Mouse (Mus musculus): ENCODE measurements around the gene Gucd1. TPM values are rescaled to one million over a fixed set of nuclear protein-coding genes. Genes with fewer than 3 reads are reported as not detected.
"Not testable (repeated sequence)": the region's sequence is repeated elsewhere in the genome, so short reads cannot be mapped to it uniquely, and the experiment has no call there.

The Gucd1 gene
- polyA plus RNA-seq, 1 experiment from 2014 or later = 32.8 TPM

- Histone ChIP-seq H3K4me1 (ENCODE audit: control insufficient read depth in 2 of 2, insufficient read depth in 2 of 2, low read length in 2 of 2) (peaks cover 9 to 16% of the 10 kb centered on the region in 2 experiments), H3K4me2 (ENCODE audit: low read length) (peak overlapping the region; percentile 27; the same call in 1 of the 2 replicates), H3K27ac (replicated peaks in 1 of 2; ENCODE audit: control insufficient read depth in 1 of 2, insufficient read depth in 1 of 2, low read depth in 2 of 2, low read length in 2 of 2) (peak overlapping the region; percentile 62 to 71)
- not testable (repeated sequence) for H3K9ac ChIP-seq (ENCODE audit: low read length); H3K36me3 ChIP-seq (ENCODE audit: control insufficient read depth, insufficient read depth, low read length); H3K4me3 ChIP-seq (ENCODE audit: control insufficient read depth in 1 of 2, insufficient read depth in 1 of 2, low read depth in 1 of 2, low read length in 2 of 2); H3K9me3 ChIP-seq (ENCODE audit: control insufficient read depth, low read length); H3K27me3 ChIP-seq (ENCODE audit: control insufficient read depth, insufficient read depth, low read length)
- WGBS = 30% methylated on average over 13 of the region's 19 CpGs
- peak; percentile 80 for ATAC-seq (ENCODE audit: insufficient number of reproducible peaks, insufficient read depth, low FRiP score, low read depth)
Measured at GRCm38 (mm10) chr10:75373655-75374351, 144.0 kb downstream of the Gucd1 start.

GRCm38 (mm10) chr10:75365231-75365633, 152.5 kb downstream of the Gucd1 start:
- Histone ChIP-seq H3K9me3 (ENCODE audit: control insufficient read depth, low read length) (no peaks in the 10 kb centered on the region), H3K9ac (ENCODE audit: low read length) (no peak overlapping the region), H3K4me1 (ENCODE audit: control insufficient read depth in 2 of 2, insufficient read depth in 2 of 2, low read length in 2 of 2) (peaks cover 13 to 23% of the 10 kb centered on the region in 2 experiments), H3K27me3 (ENCODE audit: control insufficient read depth, insufficient read depth, low read length) (no peaks in the 10 kb centered on the region), H3K36me3 (ENCODE audit: control insufficient read depth, insufficient read depth, low read length) (no peaks in the 10 kb centered on the region), H3K4me2 (ENCODE audit: low read length) (peak overlapping the region; percentile 49), H3K27ac (replicated peaks in 1 of 2; ENCODE audit: control insufficient read depth in 1 of 2, insufficient read depth in 1 of 2, low read depth in 2 of 2, low read length in 2 of 2) (peak overlapping the region; percentile 90; a peak in 3 of 4 replicates), H3K4me3 (ENCODE audit: control insufficient read depth in 1 of 2, insufficient read depth in 1 of 2, low read depth in 1 of 2, low read length in 2 of 2) (peak overlapping the region; percentile 24 to 30; a peak in 3 of 4 replicates)
- 52% methylated on average over 6 of the region's 6 CpGs for WGBS
- ATAC-seq (ENCODE audit: insufficient number of reproducible peaks, insufficient read depth, low FRiP score, low read depth) = no peak

GRCm38 (mm10) chr10:75364796-75365195, 153.0 kb downstream of the Gucd1 start:
- WGBS = 65% methylated on average over 9 of the region's 9 CpGs
- Histone ChIP-seq H3K9me3 (ENCODE audit: control insufficient read depth, low read length) (no peaks in the 10 kb centered on the region), H3K9ac (ENCODE audit: low read length) (no peak overlapping the region), H3K27ac (replicated peaks in 1 of 2; ENCODE audit: control insufficient read depth in 1 of 2, insufficient read depth in 1 of 2, low read depth in 2 of 2, low read length in 2 of 2) (peak overlapping the region; percentile 90), H3K27me3 (ENCODE audit: control insufficient read depth, insufficient read depth, low read length) (no peaks in the 10 kb centered on the region), H3K4me3 (ENCODE audit: control insufficient read depth in 1 of 2, insufficient read depth in 1 of 2, low read depth in 1 of 2, low read length in 2 of 2) (no peak overlapping the region), H3K4me2 (ENCODE audit: low read length) (peak overlapping the region; percentile 38), H3K36me3 (ENCODE audit: control insufficient read depth, insufficient read depth, low read length) (no peaks in the 10 kb centered on the region), H3K4me1 (ENCODE audit: control insufficient read depth in 2 of 2, insufficient read depth in 2 of 2, low read length in 2 of 2) (peaks cover 13 to 23% of the 10 kb centered on the region in 2 experiments)
- no peak for ATAC-seq (ENCODE audit: insufficient number of reproducible peaks, insufficient read depth, low FRiP score, low read depth)

DNA sequence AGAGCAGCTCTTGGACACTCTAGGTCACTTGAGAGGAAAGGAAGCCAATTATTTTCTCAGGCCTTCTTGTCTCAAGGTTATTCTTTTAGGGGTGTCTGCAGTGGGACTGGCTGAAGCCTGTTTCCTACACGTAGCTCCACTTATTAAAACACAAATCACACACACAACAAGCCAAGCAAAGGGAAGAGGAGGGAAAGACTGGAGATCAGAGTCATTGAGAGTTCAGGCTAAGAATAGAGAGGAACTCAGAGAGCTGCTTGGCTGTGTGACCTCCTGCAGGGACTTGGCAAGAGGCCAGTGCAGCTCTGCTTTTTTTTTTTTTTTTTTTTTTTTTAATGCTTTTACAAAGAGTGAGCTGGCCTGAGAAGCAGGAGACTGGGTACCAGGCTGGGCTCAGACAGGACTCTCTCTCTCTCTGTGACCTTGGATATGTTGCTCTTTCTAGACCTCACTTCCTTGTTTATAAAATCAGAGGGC, 153.5 kb downstream of the Gucd1 start:
- not testable (repeated sequence) for H3K9me3 ChIP-seq (ENCODE audit: control insufficient read depth, low read length); H3K36me3 ChIP-seq (ENCODE audit: control insufficient read depth, insufficient read depth, low read length); H3K4me3 ChIP-seq (ENCODE audit: control insufficient read depth in 1 of 2, insufficient read depth in 1 of 2, low read depth in 1 of 2, low read length in 2 of 2); H3K27me3 ChIP-seq (ENCODE audit: control insufficient read depth, insufficient read depth, low read length)
- Histone ChIP-seq H3K4me2 (ENCODE audit: low read length) (peak overlapping the region; percentile 38), H3K9ac (ENCODE audit: low read length) (0 out of 2 replicates have a peak overlapping the region, but pooled peaks have one; percentile 11), H3K4me1 (ENCODE audit: control insufficient read depth in 2 of 2, insufficient read depth in 2 of 2, low read length in 2 of 2) (peaks cover 13 to 23% of the 10 kb centered on the region in 2 experiments), H3K27ac (replicated peaks in 1 of 2; ENCODE audit: control insufficient read depth in 1 of 2, insufficient read depth in 1 of 2, low read depth in 2 of 2, low read length in 2 of 2) (peak overlapping the region; percentile 90)
- peak; percentile 86 for ATAC-seq (ENCODE audit: insufficient number of reproducible peaks, insufficient read depth, low FRiP score, low read depth)
- WGBS = 0% methylated on average over 1 of the region's 1 CpGs

DNA sequence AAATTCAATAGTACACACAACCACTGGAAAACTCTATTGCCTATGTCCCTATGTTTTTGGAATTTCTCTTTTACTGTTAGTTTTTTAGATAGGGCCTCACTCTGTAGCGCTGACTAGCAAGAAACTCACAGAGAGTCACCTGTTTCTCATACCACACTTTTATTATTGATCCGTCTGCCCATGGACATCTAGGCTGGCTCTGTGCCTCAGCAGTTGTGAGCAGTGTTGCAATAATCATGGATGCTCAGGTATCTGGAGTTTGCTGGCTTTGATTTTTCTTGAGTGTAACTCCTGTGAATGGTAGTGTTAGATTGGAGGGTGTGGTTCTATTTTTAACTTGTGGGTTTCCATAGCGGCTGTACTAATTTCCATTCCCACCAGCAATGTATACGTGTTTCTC, 162.4 kb downstream of the Gucd1 start:
- Histone ChIP-seq H3K9ac (ENCODE audit: low read length) (no peak overlapping the region), H3K36me3 (ENCODE audit: control insufficient read depth, insufficient read depth, low read length) (no peaks in the 10 kb centered on the region), H3K27ac (replicated peaks in 1 of 2; ENCODE audit: control insufficient read depth in 1 of 2, insufficient read depth in 1 of 2, low read depth in 2 of 2, low read length in 2 of 2) (no peak overlapping the region), H3K4me1 (ENCODE audit: control insufficient read depth in 2 of 2, insufficient read depth in 2 of 2, low read length in 2 of 2) (peaks cover 4 to 15% of the 10 kb centered on the region in 2 experiments), H3K27me3 (ENCODE audit: control insufficient read depth, insufficient read depth, low read length) (no peaks in the 10 kb centered on the region), H3K4me3 (ENCODE audit: control insufficient read depth in 1 of 2, insufficient read depth in 1 of 2, low read depth in 1 of 2, low read length in 2 of 2) (no peak overlapping the region), H3K9me3 (ENCODE audit: control insufficient read depth, low read length) (no peaks in the 10 kb centered on the region), H3K4me2 (ENCODE audit: low read length) (no peak overlapping the region)
- 30% methylated on average over 4 of the region's 4 CpGs for WGBS
- ATAC-seq (ENCODE audit: insufficient number of reproducible peaks, insufficient read depth, low FRiP score, low read depth) = no peak

GRCm38 (mm10) chr10:75353838-75354241, 163.9 kb downstream of the Gucd1 start:
- H3K27me3 ChIP-seq (ENCODE audit: control insufficient read depth, insufficient read depth, low read length); H3K9me3 ChIP-seq (ENCODE audit: control insufficient read depth, low read length); H3K9ac ChIP-seq (ENCODE audit: low read length); H3K36me3 ChIP-seq (ENCODE audit: control insufficient read depth, insufficient read depth, low read length); H3K4me2 ChIP-seq (ENCODE audit: low read length); H3K4me3 ChIP-seq (ENCODE audit: control insufficient read depth in 1 of 2, insufficient read depth in 1 of 2, low read depth in 1 of 2, low read length in 2 of 2); ATAC-seq (ENCODE audit: insufficient number of reproducible peaks, insufficient read depth, low FRiP score, low read depth): not testable (repeated sequence)
- Histone ChIP-seq H3K27ac (replicated peaks in 1 of 2; ENCODE audit: control insufficient read depth in 1 of 2, insufficient read depth in 1 of 2, low read depth in 2 of 2, low read length in 2 of 2) (peak overlapping the region in 1 of 2 experiments; percentile 44; a peak in 1 of 4 replicates), H3K4me1 (ENCODE audit: control insufficient read depth in 2 of 2, insufficient read depth in 2 of 2, low read length in 2 of 2) (peaks cover 4 to 15% of the 10 kb centered on the region in 2 experiments)
- 45% methylated on average over 8 of the region's 9 CpGs for WGBS

DNA sequence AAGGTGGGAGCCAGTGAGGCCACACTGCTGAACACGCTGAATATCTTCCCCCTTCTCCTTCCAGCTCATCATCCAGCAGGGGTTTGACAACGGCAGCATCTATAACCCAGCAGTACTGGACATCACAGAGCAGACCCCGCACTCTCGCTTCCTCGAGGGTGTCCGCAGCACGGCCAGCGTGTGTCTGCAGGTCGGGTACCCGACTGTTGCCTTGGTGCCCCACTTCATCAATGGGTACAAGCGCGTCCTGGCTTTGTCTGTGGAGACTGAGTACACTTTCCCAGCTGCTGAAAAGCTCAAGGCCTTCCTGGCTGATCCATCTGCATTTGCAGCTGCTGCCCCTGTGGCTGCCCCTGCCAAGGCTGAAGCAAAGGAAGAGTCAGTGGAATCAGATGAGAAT, 165.2 kb downstream of the Gucd1 start:
- no peak overlapping the region for H3K4me3 ChIP-seq (ENCODE audit: control insufficient read depth in 1 of 2, insufficient read depth in 1 of 2, low read depth in 1 of 2, low read length in 2 of 2)
- ATAC-seq (ENCODE audit: insufficient number of reproducible peaks, insufficient read depth, low FRiP score, low read depth) = no peak
- H3K4me1 ChIP-seq (ENCODE audit: control insufficient read depth in 2 of 2, insufficient read depth in 2 of 2, low read length in 2 of 2) = peaks cover 4 to 15% of the 10 kb centered on the region in 2 experiments
- H3K9ac ChIP-seq (ENCODE audit: low read length) = no peak overlapping the region
- WGBS = 91% methylated on average over 12 of the region's 12 CpGs
- H3K27me3 ChIP-seq (ENCODE audit: control insufficient read depth, insufficient read depth, low read length) = no peaks in the 10 kb centered on the region
- H3K4me2 ChIP-seq (ENCODE audit: low read length) = no peak overlapping the region
- H3K27ac ChIP-seq (replicated peaks in 1 of 2; ENCODE audit: control insufficient read depth in 1 of 2, insufficient read depth in 1 of 2, low read depth in 2 of 2, low read length in 2 of 2) = no peak overlapping the region
- H3K36me3 ChIP-seq (ENCODE audit: control insufficient read depth, insufficient read depth, low read length) = no peaks in the 10 kb centered on the region
- H3K9me3 ChIP-seq (ENCODE audit: control insufficient read depth, low read length) = no peaks in the 10 kb centered on the region

Measured in heart, embryonic 14.5 days (tissue).